Mouse (Mus musculus) liver, postnatal 0 days (tissue): ENCODE data around the gene Gns. TPM values are rescaled to one million over a fixed set of nuclear protein-coding genes. Genes with fewer than 3 reads are reported as not detected.

Experiments used
- ATAC-seq: fragments of 200-750 bp; cut with Nextera tagmentation; 2 replicates; pipeline ENCODE4 v1.8.0; 2017; ENCODE audit warnings: mild to moderate bottlenecking, moderate library complexity
- DNase-seq: peaks from one replicate; pipeline ENCODE4 v3.0.0-alpha.2; 2016
- H3K27ac ChIP-seq: fragments of 300-500 bp; sonication (generic); 2 replicates; pipeline ENCODE4 v1.5.1; 2014; ENCODE audit warnings: antibody characterized with exemption, moderate library complexity, mild to moderate bottlenecking, low read depth
- H3K27me3 ChIP-seq: fragments of 300-500 bp; sonication (generic); 2 replicates; pipeline ENCODE4 v1.6.1; 2014; ENCODE audit warnings: low read length, control low read depth, mixed read lengths; ENCODE audit not compliant: insufficient read depth
- H3K36me3 ChIP-seq: fragments of 300-500 bp; sonication (generic); replicated peaks from 2 replicates; pipeline ENCODE4 v1.6.1; 2014; ENCODE audit warnings: mild to moderate bottlenecking, control low read depth, low read length, moderate library complexity, mixed read lengths; ENCODE audit not compliant: insufficient read depth
- H3K4me1 ChIP-seq: fragments of 300-500 bp; sonication (generic); 2 replicates; pipeline ENCODE4 v1.6.1; 2014; ENCODE audit warnings: antibody characterized with exemption, mild to moderate bottlenecking, control low read depth; ENCODE audit not compliant: insufficient read depth
- H3K4me2 ChIP-seq: fragments of 300-500 bp; sonication (generic); 2 replicates; pipeline ENCODE4 v1.6.1; 2014; ENCODE audit warnings: low read depth, mild to moderate bottlenecking, low read length, moderate library complexity, mixed read lengths
- H3K4me3 ChIP-seq: fragments of 300-500 bp; sonication (generic); 2 replicates; pipeline ENCODE4 v1.5.1; 2014; ENCODE audit warnings: low read depth, low read length
- H3K9ac ChIP-seq: fragments of 300-500 bp; sonication (generic); replicated peaks from 2 replicates; pipeline ENCODE4 v1.6.1; 2014; ENCODE audit warnings: mild to moderate bottlenecking, moderate library complexity
- H3K9me3 ChIP-seq: fragments of 300-500 bp; sonication (generic); 2 replicates; pipeline ENCODE4 v1.6.1; 2016; ENCODE audit warnings: mild to moderate bottlenecking, control low read depth, low read length, mixed read lengths
- CTCF ChIP-seq: sonication (generic); IDR thresholded peaks from 2 replicates; pipeline ENCODE4 v1.5.1; 2016; ENCODE audit warnings: antibody characterized with exemption, low read depth
- EP300 ChIP-seq: IDR thresholded peaks from 2 replicates; pipeline ENCODE4 v1.6.1; 2016; ENCODE audit warnings: antibody characterized with exemption, low read depth, mild to moderate bottlenecking
- WGBS: fragments of 180-500 bp; shearing (Covaris S2); extraction: QIAGEN DNeasy Blood & Tissue Kit; methylation state at CpG from one replicate; pipeline ENCODE4 v1.1.7; 2014; ENCODE audit not compliant: insufficient replicate concordance; 5-methylcytosine and 5-hydroxymethylcytosine counted together
- polyA plus RNA-seq: library from polyadenylated mRNA; unstranded; fragments of >200 nt; fragmentation: Nextera tagmentation; extraction: Ambion mirVana; gene quantifications from 2 replicates; pipeline ENCODE4 v1.2.1, GENCODE M21; 2015

Gene Gns
- polyA plus RNA-seq, 1 experiment from 2014 or later, result 27.7 TPM

DNA sequence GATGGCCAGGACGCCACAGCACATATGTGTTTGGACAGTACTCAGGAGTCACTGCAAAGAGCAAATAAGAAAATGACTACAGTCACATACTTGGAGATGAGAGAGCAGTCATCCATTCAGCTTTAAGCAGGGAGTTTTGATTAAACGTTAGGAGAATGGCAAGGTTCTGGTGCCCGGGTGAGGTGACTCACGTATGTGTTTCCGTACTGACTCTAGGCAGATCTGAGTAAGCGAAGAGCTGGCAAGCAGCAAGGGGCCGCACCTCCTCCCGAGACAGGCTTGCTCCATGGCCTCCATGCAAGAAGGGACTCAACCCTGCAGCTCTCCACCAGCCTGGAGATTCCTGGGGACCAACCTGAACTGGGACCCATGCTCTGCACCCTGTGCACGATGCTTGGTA lies 78.9 kb downstream of the Gns start:
- Histone ChIP-seq H3K4me2 (no peak overlapping the region), H3K36me3 (peaks cover 4% of the 10 kb centered on the region), H3K4me3 (no peak overlapping the region), H3K9ac (no peak overlapping the region), H3K27me3 (no peaks in the 10 kb centered on the region), H3K4me1 (peaks cover 22% of the 10 kb centered on the region), H3K9me3 (no peaks in the 10 kb centered on the region), H3K27ac (no peak overlapping the region)
- no peak for DNase-seq
- 83% methylated on average over 9 of the region's 9 CpGs for WGBS
- no peak for ATAC-seq
- TF ChIP-seq CTCF (no peak), EP300 (no peak)

DNA sequence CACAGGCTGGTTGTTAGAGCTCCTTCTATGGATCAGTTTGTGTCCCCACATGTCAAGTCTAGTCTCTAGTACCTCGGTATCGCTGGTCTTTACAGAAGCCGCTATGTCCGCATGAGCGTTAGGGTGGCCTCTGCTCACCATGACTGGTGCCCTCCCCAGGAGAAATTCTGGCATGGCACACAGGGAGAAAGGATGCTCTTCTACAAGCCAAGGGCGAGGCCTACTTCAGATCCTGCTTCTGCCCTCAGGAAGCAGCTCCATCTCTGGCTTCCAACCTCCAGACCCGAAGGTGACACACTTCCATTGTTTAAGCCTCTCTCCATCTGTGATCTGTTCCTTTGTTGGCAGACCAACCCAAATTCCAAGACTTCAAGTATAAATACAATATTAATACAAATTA lies 79.3 kb downstream of the Gns start:
- Histone ChIP-seq H3K9ac (no peak overlapping the region), H3K4me3 (no peak overlapping the region), H3K4me2 (no peak overlapping the region), H3K27me3 (no peaks in the 10 kb centered on the region), H3K27ac (no peak overlapping the region), H3K4me1 (peaks cover 26% of the 10 kb centered on the region), H3K36me3 (peaks cover 8% of the 10 kb centered on the region), H3K9me3 (no peaks in the 10 kb centered on the region)
- TF ChIP-seq CTCF, result no peak
- no peak for TF ChIP-seq EP300
- DNase-seq (no peak), ATAC-seq (no peak)
- WGBS, result 84% methylated on average over 7 of the region's 7 CpGs

DNA sequence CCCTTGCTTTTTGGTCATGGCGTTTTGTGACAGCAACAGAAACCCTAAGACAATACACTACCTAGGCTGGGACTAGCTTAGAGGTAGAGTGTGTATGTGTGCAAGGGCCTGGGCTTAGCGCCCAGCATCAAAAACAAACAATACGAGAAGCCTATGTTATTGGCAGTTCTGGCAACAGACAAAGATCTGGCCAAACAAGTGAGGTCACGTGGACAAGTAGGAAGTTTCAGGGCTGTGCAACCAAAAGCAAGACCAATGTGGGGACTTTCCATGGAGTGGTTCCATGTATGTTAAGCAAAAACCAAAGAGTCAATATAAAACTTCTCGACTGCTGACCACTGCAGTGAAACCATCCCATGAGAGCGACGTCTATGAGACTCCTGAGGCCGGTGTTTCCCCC lies 80.9 kb downstream of the Gns start:
- Histone ChIP-seq H3K4me2 (no peak overlapping the region; the same call in 1 of the 2 replicates), H3K4me1 (peaks cover 29% of the 10 kb centered on the region), H3K9me3 (no peaks in the 10 kb centered on the region), H3K27ac (peak overlapping the region; percentile 64; the same call in 1 of the 2 replicates), H3K36me3 (peaks cover 5% of the 10 kb centered on the region), H3K9ac (no peak overlapping the region), H3K4me3 (no peak overlapping the region), H3K27me3 (no peaks in the 10 kb centered on the region)
- ATAC-seq (peak; percentile 89), DNase-seq (peak; percentile 39)
- TF ChIP-seq CTCF, result no peak
- TF ChIP-seq EP300, result no peak
- 68% methylated on average over 8 of the region's 8 CpGs for WGBS

Other genes with a start within 250 kb of the Gns start
- 0.75 and 1.4 TPM in 2 replicates for gene Tbc1d30, start 13.8 kb upstream of the Gns start, polyA plus RNA-seq
- gene Rassf3, start 111.3 kb downstream of the Gns start, polyA plus RNA-seq, result 16.4 and 16.6 TPM in 2 replicates
- 11.4 and 14.4 TPM in 2 replicates for gene Tbk1, start 221.7 kb downstream of the Gns start, polyA plus RNA-seq